Mouse (Mus musculus) C2C12 (cell line): ENCODE measurements around the gene Arhgef3. TPM values are rescaled to one million over a fixed set of nuclear protein-coding genes. Genes with fewer than 3 reads are reported as not detected.

Source experiments
- H3K27me3 ChIP-seq: one replicate; pipeline ENCODE4 v1.6.1; 2011; ENCODE audit not compliant: control insufficient read depth, insufficient read depth, insufficient read length
- H3K36me3 ChIP-seq: one replicate; pipeline ENCODE4 v1.6.1; 2011; ENCODE audit not compliant: control insufficient read depth, insufficient read depth
- H3K4me3 ChIP-seq: one replicate; pipeline ENCODE4 v1.5.1; 2011; ENCODE audit warnings: mild to moderate bottlenecking, control low read depth; ENCODE audit not compliant: poor library complexity, insufficient read depth, severe bottlenecking
- H3K79me2 ChIP-seq: one replicate; pipeline ENCODE4 v1.6.1; 2011; ENCODE audit not compliant: control insufficient read depth, insufficient read depth
- H3K79me3 ChIP-seq: one replicate; pipeline ENCODE4 v1.6.1; 2011; ENCODE audit warnings: low read depth, control low read depth
- H3ac ChIP-seq: one replicate; pipeline ENCODE3; 2011; ENCODE audit warnings: low read depth; ENCODE audit not compliant: control insufficient read depth, insufficient read length
- CEBPB ChIP-seq: IDR thresholded peaks from one replicate; pipeline ENCODE4 v1.6.1; 2011; ENCODE audit warnings: low read depth, mild to moderate bottlenecking, control low read depth, moderate library complexity
- CTCF ChIP-seq: IDR thresholded peaks from one replicate; pipeline ENCODE4 v1.5.1; 2011; ENCODE audit not compliant: control insufficient read depth, insufficient read depth, insufficient read length
- FOSL1 ChIP-seq: IDR thresholded peaks from one replicate; pipeline ENCODE4 v1.8.0; 2011; ENCODE audit warnings: mild to moderate bottlenecking, low read length; ENCODE audit not compliant: poor library complexity, insufficient read depth, severe bottlenecking
- MAX ChIP-seq: IDR thresholded peaks from one replicate; pipeline ENCODE4 v1.6.1; 2011; ENCODE audit warnings: mild to moderate bottlenecking, control low read depth
- MYOD1 ChIP-seq: IDR thresholded peaks from one replicate; pipeline ENCODE4 v1.6.1; 2011; ENCODE audit warnings: low read depth; ENCODE audit not compliant: control insufficient read depth, insufficient read length
- MYOG ChIP-seq: IDR thresholded peaks from one replicate; pipeline ENCODE4 v1.6.1; 2011; ENCODE audit not compliant: control insufficient read depth, insufficient read length; ENCODE audit errors: extremely low read depth
- USF1 ChIP-seq: IDR thresholded peaks from one replicate; pipeline ENCODE4 v1.6.1; 2011; ENCODE audit warnings: low read depth, mild to moderate bottlenecking, control low read depth, moderate library complexity
- polyA plus RNA-seq: library from polyadenylated mRNA; unstranded; fragments of >200 nt; fragmentation: generic; extraction: Trizol; gene quantifications from one replicate; pipeline ENCODE4 v1.2.1, GENCODE M21; 2012; ENCODE audit warnings: missing spikeins

Arhgef3 gene
- polyA plus RNA-seq, 1 experiment, result 1.1 TPM

DNA sequence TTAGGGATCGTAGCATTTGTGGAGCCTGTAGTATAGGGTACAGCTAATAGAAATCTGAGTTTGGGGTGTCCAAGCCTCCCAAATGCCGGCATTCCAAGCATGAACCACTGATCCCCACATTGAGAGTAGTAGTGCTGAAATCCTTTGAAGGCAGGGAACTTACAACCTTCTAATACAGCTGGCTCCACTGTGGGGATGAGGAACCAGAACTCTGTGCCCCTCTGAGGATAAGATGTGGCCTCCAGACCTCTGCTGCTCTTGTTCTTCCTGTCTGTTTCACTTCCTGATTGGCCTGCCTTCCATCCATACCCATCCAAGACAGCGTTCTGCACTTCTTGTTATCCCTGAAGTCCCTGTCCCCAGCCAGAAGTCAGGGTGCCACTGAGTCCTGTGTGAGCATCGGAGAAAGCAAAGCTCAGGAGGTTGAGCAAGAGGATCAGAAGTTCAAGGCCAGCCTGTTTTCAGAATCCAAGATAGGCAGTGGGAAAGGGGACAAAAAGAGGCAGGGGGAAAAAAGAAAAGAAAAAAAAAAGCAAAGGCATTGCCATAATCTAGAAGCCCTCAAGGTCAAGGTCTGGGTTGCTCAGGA, 2.0 kb downstream of the Arhgef3 start:
- H3ac ChIP-seq, result no peak overlapping the region
- H3K79me3 ChIP-seq, result no peaks in the 10 kb centered on the region
- TF ChIP-seq MYOG (no peak), USF1 (no peak), FOSL1 (no peak), CTCF (no peak), MAX (no peak), MYOD1 (no peak), CEBPB (no peak)
- H3K79me2 ChIP-seq, result no peaks in the 10 kb centered on the region
- no peaks in the 10 kb centered on the region for H3K27me3 ChIP-seq
- H3K36me3 ChIP-seq, result no peaks in the 10 kb centered on the region
- no peak overlapping the region for H3K4me3 ChIP-seq

DNA sequence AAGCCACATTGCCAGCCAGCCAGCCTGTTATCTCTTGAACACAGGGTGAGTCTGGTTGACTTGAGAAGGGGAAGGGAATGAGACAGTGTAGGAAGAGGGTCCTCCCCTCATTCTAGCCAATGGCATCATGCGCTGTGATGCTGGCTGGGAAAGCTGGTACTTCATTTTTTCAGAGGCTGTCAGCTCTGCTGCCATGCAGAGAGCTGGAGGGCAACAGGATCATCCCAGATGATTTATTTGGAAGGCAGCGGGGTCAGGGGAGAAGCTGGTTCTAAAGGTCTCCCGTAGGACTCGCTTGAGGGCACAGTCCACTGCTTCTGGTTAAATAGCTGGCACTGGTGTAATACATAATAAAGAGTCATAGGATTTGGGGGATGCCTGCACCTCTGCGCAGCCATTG, 3.8 kb downstream of the Arhgef3 start:
- Histone ChIP-seq H3ac (no peak overlapping the region), H3K36me3 (no peaks in the 10 kb centered on the region), H3K79me2 (peaks cover 6% of the 10 kb centered on the region), H3K4me3 (no peak overlapping the region), H3K27me3 (no peaks in the 10 kb centered on the region), H3K79me3 (no peaks in the 10 kb centered on the region)
- TF ChIP-seq CTCF (no peak), USF1 (no peak), MYOD1 (no peak), FOSL1 (no peak), CEBPB (no peak), MAX (no peak), MYOG (no peak)

DNA sequence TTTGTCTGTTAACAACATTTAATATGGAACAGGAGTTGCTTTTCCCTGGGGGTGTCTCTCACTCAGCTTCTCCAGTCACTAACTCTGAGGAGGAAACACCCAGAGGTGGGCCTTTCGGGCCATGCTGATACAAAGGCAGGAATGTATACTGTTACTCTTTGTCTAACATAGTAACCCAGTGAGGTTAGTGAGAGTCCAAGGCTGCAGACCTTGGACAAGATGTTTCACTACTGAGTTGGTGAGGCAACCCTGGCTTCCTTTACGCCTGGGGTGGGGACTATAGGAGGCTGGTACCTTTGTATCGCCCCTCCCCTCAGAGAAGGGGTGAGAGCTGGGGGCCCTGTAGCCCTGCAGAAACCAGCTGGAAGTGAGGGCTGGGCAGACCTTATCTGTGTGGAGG, 7.9 kb downstream of the Arhgef3 start:
- Histone ChIP-seq H3K36me3 (no peaks in the 10 kb centered on the region), H3K27me3 (no peaks in the 10 kb centered on the region), H3ac (no peak overlapping the region), H3K4me3 (no peak overlapping the region), H3K79me3 (no peaks in the 10 kb centered on the region), H3K79me2 (peaks cover 6% of the 10 kb centered on the region)
- TF ChIP-seq CTCF, result no peak
- TF ChIP-seq MYOG, result no peak
- TF ChIP-seq FOSL1, result no peak
- TF ChIP-seq USF1, result no peak
- TF ChIP-seq MAX, result no peak
- no peak for TF ChIP-seq CEBPB
- no peak for TF ChIP-seq MYOD1

- H3K79me3 ChIP-seq, result no peaks in the 10 kb centered on the region
- TF ChIP-seq FOSL1 (no peak), CTCF (no peak), CEBPB (peak; percentile 33)
Measured at GRCm38 (mm10) chr14:27123543-27123942, 8.8 kb downstream of the Arhgef3 start.

DNA sequence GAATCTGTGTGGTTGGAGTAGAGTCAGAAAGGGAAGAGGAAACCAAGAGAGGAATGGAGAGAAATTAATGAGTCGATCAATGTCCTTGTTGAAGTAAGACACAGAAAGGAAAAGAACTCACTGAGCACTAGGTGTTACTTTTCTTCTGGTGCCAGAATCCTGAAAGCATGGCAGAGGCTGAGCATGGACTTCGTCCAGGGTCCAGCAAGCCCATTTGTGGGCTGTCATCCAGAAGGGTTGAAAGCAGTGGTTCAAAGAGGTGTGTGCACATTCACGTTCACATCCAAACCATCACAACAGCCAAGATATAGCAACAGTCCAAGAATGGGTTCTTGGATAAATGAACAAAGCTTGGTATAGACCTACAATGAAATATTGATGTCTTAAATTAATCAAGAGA, 15.3 kb downstream of the Arhgef3 start:
- no peaks in the 10 kb centered on the region for H3K79me3 ChIP-seq
- H3K36me3 ChIP-seq, result no peaks in the 10 kb centered on the region
- no peaks in the 10 kb centered on the region for H3K79me2 ChIP-seq
- H3K27me3 ChIP-seq, result no peaks in the 10 kb centered on the region
- no peak overlapping the region for H3ac ChIP-seq
- TF ChIP-seq CEBPB (no peak), CTCF (no peak), MYOD1 (no peak), USF1 (no peak), MAX (no peak), FOSL1 (no peak), MYOG (no peak)
- H3K4me3 ChIP-seq, result no peak overlapping the region

More at GRCm38 (mm10) chr14:27123543-27123942, 8.8 kb downstream of the Arhgef3 start:
- Histone ChIP-seq H3K27me3 (no peaks in the 10 kb centered on the region), H3K4me3 (no peak overlapping the region), H3K36me3 (no peaks in the 10 kb centered on the region), H3K79me2 (peaks cover 6% of the 10 kb centered on the region), H3ac (no peak overlapping the region)

DNA sequence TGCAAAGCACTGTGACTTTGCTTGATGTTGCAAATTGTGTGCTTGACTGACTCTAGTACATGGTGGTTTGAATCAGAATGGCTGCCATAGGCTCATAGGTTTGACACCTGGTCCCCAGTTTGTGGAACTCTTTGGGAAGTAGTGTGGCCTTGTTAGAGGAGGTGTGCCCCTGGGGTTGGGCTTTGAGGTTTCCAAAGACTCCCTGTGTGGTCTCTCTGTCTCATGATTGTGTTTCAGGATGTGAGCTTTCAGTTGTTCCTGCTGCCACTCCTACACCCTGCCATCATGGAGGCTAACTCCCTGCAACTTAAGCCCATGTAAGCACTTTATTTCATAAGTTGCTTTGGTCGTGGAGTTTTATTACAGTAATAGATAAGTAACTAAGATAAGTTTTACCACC, 16.0 kb downstream of the Arhgef3 start:
- no peak for TF ChIP-seq MAX
- TF ChIP-seq MYOG, result no peak
- no peak for TF ChIP-seq MYOD1
- no peak for TF ChIP-seq FOSL1
- Histone ChIP-seq H3ac (no peak overlapping the region), H3K79me3 (no peaks in the 10 kb centered on the region), H3K4me3 (no peak overlapping the region), H3K36me3 (no peaks in the 10 kb centered on the region), H3K79me2 (no peaks in the 10 kb centered on the region), H3K27me3 (no peaks in the 10 kb centered on the region)
